Mouse (Mus musculus) heart, postnatal 0 days (tissue): ENCODE measurements around the gene Triap1.

ENCODE experiments used
- CTCF ChIP-seq: IDR thresholded peaks from 2 replicates; pipeline ENCODE4 v1.5.1; 2016; ENCODE audit warnings: antibody characterized with exemption, control low read depth, low read depth
- EP300 ChIP-seq: IDR thresholded peaks from 2 replicates; pipeline ENCODE4 v1.6.1; 2016; ENCODE audit warnings: antibody characterized with exemption, low read depth

DNA sequence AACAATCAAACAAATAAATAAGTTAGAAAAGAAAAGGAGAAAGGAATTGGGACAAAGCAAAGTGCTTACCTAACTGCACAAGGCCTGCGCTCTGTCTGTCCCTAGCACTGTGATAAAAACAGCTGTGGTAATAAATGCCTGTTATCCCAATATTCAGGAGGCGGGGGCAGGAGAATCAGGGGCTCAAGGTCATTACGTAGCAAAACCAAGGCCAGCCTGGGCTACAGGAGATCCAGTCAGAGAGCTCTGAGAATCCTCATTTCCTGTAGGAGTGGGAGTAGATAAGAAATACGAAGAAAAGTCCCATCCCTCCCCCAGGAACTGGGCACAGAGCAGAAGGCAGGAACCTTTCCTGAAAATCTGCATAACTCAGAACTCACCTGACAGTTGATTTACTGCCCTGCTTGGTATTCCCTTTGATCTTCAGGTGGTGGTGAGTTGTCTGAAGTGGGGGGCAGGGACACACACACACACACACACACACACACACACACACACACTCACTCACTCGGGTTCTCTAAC is 18.9 kb downstream of the Triap1 start:
- TF ChIP-seq CTCF (no peak), EP300 (no peak)
